Mouse (Mus musculus) intestine, embryonic 14.5 days (tissue): ENCODE data around the gene Slc35c2. TPM values are rescaled to one million over a fixed set of nuclear protein-coding genes. Genes with fewer than 3 reads are reported as not detected.
A peak's percentile ranks its signal among the peaks of the same experiment; 100 is the strongest.

ENCODE experiments used
- ATAC-seq: fragments of 200-750 bp; cut with Nextera tagmentation; replicated peaks from 2 replicates; pipeline ENCODE4 v1.8.0; 2017; ENCODE audit warnings: low read depth, moderate number of reproducible peaks, moderate TSS enrichment, moderate library complexity; ENCODE audit not compliant: low FRiP score, low TSS enrichment
- DNase-seq: peaks from one replicate; pipeline ENCODE4 v3.0.0-alpha.2; 2018; ENCODE audit warnings: low spot score
- H3K27ac ChIP-seq: fragments of 300-500 bp; sonication (generic); 2 replicates; pipeline ENCODE4 v1.5.1; 2014; ENCODE audit warnings: low read depth, mild to moderate bottlenecking, control low read depth
- H3K27me3 ChIP-seq: fragments of 300-500 bp; sonication (generic); replicated peaks from 2 replicates; pipeline ENCODE4 v1.6.1; 2014; ENCODE audit warnings: low read length, control low read depth; ENCODE audit not compliant: control insufficient read depth, insufficient read depth
- H3K36me3 ChIP-seq: fragments of 300-500 bp; sonication (generic); 2 replicates; pipeline ENCODE4 v1.6.1; 2014; ENCODE audit warnings: low read length, control low read depth; ENCODE audit not compliant: control insufficient read depth, insufficient read depth
- H3K4me1 ChIP-seq: fragments of 300-500 bp; sonication (generic); replicated peaks from 2 replicates; pipeline ENCODE4 v1.6.1; 2014; ENCODE audit warnings: low read length, control low read depth, mixed read lengths; ENCODE audit not compliant: control insufficient read depth, insufficient read depth
- H3K4me2 ChIP-seq: fragments of 300-500 bp; sonication (generic); 2 replicates; pipeline ENCODE4 v1.6.1; 2014; ENCODE audit warnings: low read length
- H3K4me3 ChIP-seq: fragments of 300-500 bp; sonication (generic); 2 replicates; pipeline ENCODE4 v1.5.1; 2014; ENCODE audit warnings: low read depth, low read length, control low read depth, mixed read lengths
- H3K9ac ChIP-seq: fragments of 300-500 bp; sonication (generic); 2 replicates; pipeline ENCODE4 v1.6.1; 2014; ENCODE audit warnings: mild to moderate bottlenecking, low read length
- H3K9me3 ChIP-seq: fragments of 300-500 bp; sonication (generic); 2 replicates; pipeline ENCODE4 v1.6.1; 2016; ENCODE audit warnings: low read length, control low read depth; ENCODE audit not compliant: control insufficient read depth
- WGBS: fragments of 180-500 bp; shearing (Covaris S2); extraction: QIAGEN DNeasy Blood & Tissue Kit; methylation state at CpG from one replicate; pipeline ENCODE4 v1.1.7; 2014; 5-methylcytosine and 5-hydroxymethylcytosine counted together
- polyA plus RNA-seq: library from polyadenylated mRNA; unstranded; fragments of >200 nt; fragmentation: Nextera tagmentation; extraction: Ambion mirVana; gene quantifications from 2 replicates; pipeline ENCODE4 v1.2.1, GENCODE M21; 2014

The Slc35c2 gene
- polyA plus RNA-seq, result 50.5 and 52.4 TPM in 2 replicates

- peak within 1 kb of the TSS; percentile 67 for H3K9ac ChIP-seq
- H3K27me3 ChIP-seq, result no peaks in the 10 kb centered on the region
- WGBS, result 1% methylated on average over 49 of the region's 49 CpGs
- H3K4me2 ChIP-seq, result peak within 1 kb of the TSS; percentile 81
- no peaks in the 10 kb centered on the region for H3K9me3 ChIP-seq
- DNase-seq (peak; percentile 95), ATAC-seq (peak; percentile 90)
- H3K36me3 ChIP-seq, result peaks cover 36% of the 10 kb centered on the region
- H3K27ac ChIP-seq, result peak within 1 kb of the TSS; percentile 59
- H3K4me1 ChIP-seq, result peaks cover 15% of the 10 kb centered on the region
- peak within 1 kb of the TSS; percentile 83 for H3K4me3 ChIP-seq
Measured at GRCm38 (mm10) chr2:165287202-165287984, at the start of gene Slc35c2. TSS of gene Slc35c2 (minus strand) at chr2:165287869.

DNA sequence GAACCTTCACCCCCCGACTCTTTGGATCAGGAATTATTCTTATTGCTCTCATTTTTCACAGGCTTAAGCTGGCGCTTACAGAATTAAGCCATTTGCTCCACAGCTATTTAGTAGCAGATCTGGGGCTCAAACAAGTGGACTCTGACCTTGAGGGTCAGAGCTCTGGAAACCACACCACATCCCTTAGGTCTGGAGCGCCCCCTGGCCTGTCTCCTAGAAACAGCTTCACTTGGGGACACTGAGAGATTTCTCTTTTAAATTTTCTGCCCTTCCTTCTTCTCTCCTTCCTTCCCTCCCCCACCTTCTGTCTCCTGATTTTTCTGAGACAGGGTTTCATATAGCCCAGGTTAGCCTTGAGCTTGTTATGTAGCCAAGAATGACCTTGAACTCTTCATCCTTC, 49.5 kb upstream of the Slc35c2 start:
- H3K9ac ChIP-seq, result no peak overlapping the region
- H3K4me3 ChIP-seq, result no peak overlapping the region
- H3K4me1 ChIP-seq, result no peaks in the 10 kb centered on the region
- ATAC-seq (no peak), DNase-seq (no peak)
- no peak overlapping the region for H3K4me2 ChIP-seq
- H3K27ac ChIP-seq, result no peak overlapping the region
- no peaks in the 10 kb centered on the region for H3K36me3 ChIP-seq
- 34% methylated on average over 3 of the region's 3 CpGs for WGBS
- no peaks in the 10 kb centered on the region for H3K9me3 ChIP-seq
- H3K27me3 ChIP-seq, result no peaks in the 10 kb centered on the region

DNA sequence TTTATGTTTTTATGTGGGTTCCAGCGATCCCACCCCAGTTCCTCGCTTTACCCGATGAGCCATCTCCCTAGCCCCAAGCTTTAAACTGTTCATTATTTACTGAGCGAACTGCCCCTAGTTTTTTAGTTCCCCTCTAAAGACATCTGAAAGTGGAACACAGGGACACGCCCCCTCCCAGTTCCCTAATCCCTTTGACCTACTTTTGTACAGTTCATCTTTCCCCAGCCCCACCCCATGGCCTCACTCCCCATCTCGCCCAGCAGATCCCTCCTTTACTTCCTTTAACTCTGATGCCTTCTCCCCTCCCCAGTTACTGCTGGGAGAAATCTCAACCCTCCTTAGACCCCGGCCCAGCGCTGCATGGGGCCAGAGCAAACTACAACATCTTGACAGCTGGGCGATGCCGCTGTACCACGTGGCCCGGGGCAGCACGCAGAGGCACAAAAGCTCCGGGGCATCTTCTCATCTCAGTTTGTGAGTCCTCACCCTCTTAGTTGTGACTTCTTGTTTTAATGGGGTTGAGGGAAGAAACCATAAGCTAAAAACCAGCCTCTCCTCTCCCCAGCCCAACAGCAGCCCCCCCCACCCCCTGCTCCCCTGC, 45.0 kb upstream of the Slc35c2 start:
- no peak overlapping the region for H3K27ac ChIP-seq
- H3K36me3 ChIP-seq, result no peaks in the 10 kb centered on the region
- H3K9ac ChIP-seq, result no peak overlapping the region
- H3K4me3 ChIP-seq, result no peak overlapping the region
- H3K4me2 ChIP-seq, result no peak overlapping the region
- H3K9me3 ChIP-seq, result 0 out of 2 replicates have a peak, but pooled peaks cover 3% of the 10 kb centered on the region
- H3K27me3 ChIP-seq, result no peaks in the 10 kb centered on the region
- no peak for ATAC-seq
- no peak for DNase-seq
- H3K4me1 ChIP-seq, result no peaks in the 10 kb centered on the region
- WGBS, result 56% methylated on average over 14 of the region's 14 CpGs

GRCm38 (mm10) chr2:165329703-165330102, 42.0 kb upstream of the Slc35c2 start:
- 15% methylated on average over 3 of the region's 3 CpGs for WGBS
- no peak for DNase-seq
- 0 out of 2 replicates have a peak, but pooled peaks cover 3% of the 10 kb centered on the region for H3K9me3 ChIP-seq
- no peak for ATAC-seq
- H3K4me1 ChIP-seq, result peaks cover 15% of the 10 kb centered on the region
- no peak overlapping the region for H3K4me3 ChIP-seq
- no peak overlapping the region for H3K9ac ChIP-seq
- no peaks in the 10 kb centered on the region for H3K36me3 ChIP-seq
- H3K4me2 ChIP-seq, result no peak overlapping the region
- no peak overlapping the region for H3K27ac ChIP-seq
- no peaks in the 10 kb centered on the region for H3K27me3 ChIP-seq

DNA sequence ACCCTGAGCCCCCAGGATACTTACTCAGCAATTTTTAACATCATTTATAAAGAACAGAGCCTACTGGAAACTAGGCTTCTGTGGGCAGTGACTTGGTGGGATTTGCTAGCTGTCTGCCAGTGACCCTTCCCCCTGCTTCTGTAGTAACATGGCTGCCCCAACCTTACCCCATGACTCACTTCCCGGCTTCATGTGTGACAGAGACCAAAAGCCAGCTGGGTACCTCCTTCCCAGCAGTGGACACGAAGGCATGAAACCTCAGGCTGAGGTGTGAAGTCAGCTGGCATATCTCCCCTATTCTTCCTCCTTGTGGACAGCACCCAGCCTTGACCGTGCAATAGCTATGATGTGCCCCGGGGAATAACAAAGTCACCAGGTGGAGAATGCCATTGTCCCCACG, 41.1 kb upstream of the Slc35c2 start:
- no peak overlapping the region for H3K9ac ChIP-seq
- H3K4me2 ChIP-seq, result no peak overlapping the region
- H3K27ac ChIP-seq, result no peak overlapping the region
- ATAC-seq, result no peak
- 0 out of 2 replicates have a peak, but pooled peaks cover 3% of the 10 kb centered on the region for H3K9me3 ChIP-seq
- WGBS, result 79% methylated on average over 5 of the region's 5 CpGs
- no peaks in the 10 kb centered on the region for H3K27me3 ChIP-seq
- DNase-seq, result no peak
- peaks cover 22% of the 10 kb centered on the region for H3K4me1 ChIP-seq
- no peak overlapping the region for H3K4me3 ChIP-seq
- H3K36me3 ChIP-seq, result no peaks in the 10 kb centered on the region

DNA sequence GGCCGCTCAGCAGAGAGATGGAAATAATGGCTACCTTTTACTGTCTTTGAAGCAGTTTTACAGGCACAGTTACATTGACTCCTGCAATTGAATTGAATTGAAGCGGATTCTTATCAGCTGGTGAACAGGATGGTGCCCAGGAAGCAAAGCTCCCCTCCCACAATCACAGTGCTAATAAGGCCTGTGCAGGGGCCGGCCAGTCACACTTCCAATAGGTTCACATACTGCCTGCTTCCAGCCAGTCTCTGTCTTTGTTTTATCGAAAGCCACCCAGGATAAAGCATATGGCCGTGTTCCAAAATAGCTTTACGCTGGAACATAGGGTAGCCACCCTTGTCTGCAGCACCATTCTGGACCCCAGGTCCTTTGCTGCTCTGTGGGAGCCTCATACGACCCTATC, 39.7 kb upstream of the Slc35c2 start:
- Histone ChIP-seq H3K4me1 (peaks cover 29% of the 10 kb centered on the region), H3K4me3 (0 out of 2 replicates have a peak overlapping the region, but pooled peaks have one; percentile 94), H3K9me3 (0 out of 2 replicates have a peak, but pooled peaks cover 3% of the 10 kb centered on the region), H3K36me3 (no peaks in the 10 kb centered on the region), H3K9ac (no peak overlapping the region), H3K4me2 (peak overlapping the region; percentile 82), H3K27me3 (no peaks in the 10 kb centered on the region), H3K27ac (no peak overlapping the region)
- DNase-seq (no peak), ATAC-seq (no peak)
- 49% methylated on average over 7 of the region's 7 CpGs for WGBS

- Histone ChIP-seq H3K27me3 (no peaks in the 10 kb centered on the region), H3K9ac (peak within 1 kb of the TSS; percentile 86), H3K36me3 (no peaks in the 10 kb centered on the region), H3K4me3 (peak within 1 kb of the TSS; percentile 94), H3K4me2 (peak within 1 kb of the TSS; percentile 92), H3K27ac (peak within 1 kb of the TSS; percentile 59; the same call in 1 of the 2 replicates), H3K9me3 (0 out of 2 replicates have a peak, but pooled peaks cover 3% of the 10 kb centered on the region), H3K4me1 (peaks cover 32% of the 10 kb centered on the region)
- ATAC-seq (peak; percentile 98), DNase-seq (peak; percentile 98)
- WGBS, result under 1% methylated on average over 52 of the region's 55 CpGs
Measured at GRCm38 (mm10) chr2:165326304-165327190, 38.9 kb upstream of the Slc35c2 start, which contains the start of gene Elmo2. TSS of gene Elmo2 (minus strand) at chr2:165326479.
